Mouse (Mus musculus): ENCODE measurements at regions not wholly inside any gene's neighbourhood (a gene's known extent, or its start where the extent isn't known, plus 50 kb on each side); places are given as distances from the start of the nearest gene placed in this dataset.

DNA sequence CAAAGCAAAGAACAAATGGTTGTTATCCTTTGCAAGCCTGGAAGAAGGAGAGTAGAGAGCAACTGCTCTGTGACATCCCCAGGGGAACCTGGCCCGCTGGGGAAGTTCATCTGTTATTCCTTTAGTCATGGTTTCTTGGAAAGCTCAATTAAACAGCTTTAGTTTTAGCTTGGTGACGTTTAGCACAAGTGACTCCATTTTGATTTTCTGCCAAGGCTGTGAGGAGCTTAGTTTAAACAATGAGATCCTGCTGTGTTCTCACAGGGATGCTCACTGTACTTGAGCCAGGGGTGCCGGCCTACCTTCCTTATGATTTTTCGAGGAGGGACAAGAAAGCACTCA, 91.2 kb upstream of the Rybp start:
- ATAC-seq (replicated peaks in 1 of 2; ENCODE audit: insufficient read depth in 1 of 2, low FRiP score in 2 of 2, low TSS enrichment in 1 of 2, low read depth in 1 of 2, poor library complexity in 2 of 2, severe bottlenecking in 2 of 2), result no peak

DNA sequence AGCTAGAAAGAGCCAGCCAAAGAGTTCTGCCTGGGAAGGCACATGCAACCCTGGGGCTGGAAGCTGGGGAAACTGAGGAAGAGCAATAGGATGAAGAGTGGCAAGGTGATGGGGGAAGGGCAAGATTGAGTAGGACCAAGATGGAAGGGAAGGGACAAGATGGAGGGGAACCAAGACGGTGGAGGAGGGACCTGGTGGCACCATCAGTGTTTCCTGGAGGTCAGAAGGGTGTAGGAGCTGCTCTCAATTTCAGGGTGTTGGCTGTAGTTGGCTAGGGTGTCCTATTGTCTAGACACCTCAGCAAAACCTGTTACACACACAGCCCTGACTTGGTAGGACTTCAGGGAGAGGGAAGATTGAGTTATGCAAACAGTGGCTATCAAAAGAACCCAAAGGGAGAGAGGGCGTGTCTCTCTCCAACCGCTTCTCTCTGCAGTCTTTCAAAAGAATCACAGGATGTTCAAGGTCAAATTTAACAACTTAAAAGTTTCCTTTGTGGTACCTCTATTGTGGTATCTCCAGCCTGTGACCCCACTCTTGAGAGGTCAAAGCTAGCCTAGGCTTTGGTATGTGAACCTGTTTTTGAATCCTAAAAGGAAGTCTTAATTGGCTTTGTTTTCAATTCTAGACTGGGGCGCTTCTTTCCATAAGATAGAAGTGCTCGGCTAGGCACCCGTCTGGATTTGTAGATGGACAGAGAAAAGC, 90.7 kb upstream of the Rybp start:
- ATAC-seq (replicated peaks in 1 of 2; ENCODE audit: insufficient read depth in 1 of 2, low FRiP score in 2 of 2, low TSS enrichment in 1 of 2, low read depth in 1 of 2, poor library complexity in 2 of 2, severe bottlenecking in 2 of 2), result no peak

DNA sequence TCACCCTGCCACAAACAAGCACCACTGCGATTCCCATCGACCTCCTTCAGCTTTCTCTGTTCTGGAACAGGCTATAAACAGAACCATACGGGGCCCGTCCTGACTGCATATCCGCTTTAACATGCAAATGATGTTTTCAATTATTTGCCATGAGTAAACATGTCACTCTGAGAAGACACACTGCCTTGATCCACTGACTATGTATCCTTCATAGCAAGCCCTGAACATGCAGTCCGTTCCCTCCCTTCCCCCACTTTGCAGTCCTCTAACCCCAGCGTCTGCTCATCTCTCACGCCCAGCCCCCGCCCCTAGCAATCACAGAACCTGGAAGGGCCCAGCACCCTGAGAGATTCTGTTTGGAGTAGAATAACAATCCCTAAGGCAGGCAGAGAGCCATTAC, 89.4 kb upstream of the Rybp start:
- no peak for ATAC-seq (replicated peaks in 1 of 2; ENCODE audit: insufficient read depth in 1 of 2, low FRiP score in 2 of 2, low TSS enrichment in 1 of 2, low read depth in 1 of 2, poor library complexity in 2 of 2, severe bottlenecking in 2 of 2)

DNA sequence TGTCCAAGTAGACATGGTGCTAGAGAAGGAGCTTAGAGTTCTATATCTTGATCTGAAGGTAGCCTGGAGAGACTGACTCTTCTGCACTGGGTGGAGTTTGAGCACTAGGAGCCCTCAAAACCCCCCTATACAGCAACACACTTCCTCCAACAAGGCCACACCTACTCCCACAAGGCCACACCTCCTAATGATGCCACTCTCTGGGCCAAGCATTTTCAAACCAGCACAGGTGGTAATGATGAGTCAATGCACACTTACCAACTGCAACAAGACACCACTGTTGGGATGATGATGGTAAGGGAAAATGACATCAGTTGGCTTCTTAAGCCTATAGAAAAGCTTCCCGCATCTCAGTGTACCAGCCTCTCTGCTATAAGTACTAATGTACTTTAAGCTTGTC, 83.5 kb upstream of the Rybp start:
- no peak for ATAC-seq (replicated peaks in 1 of 2; ENCODE audit: insufficient read depth in 1 of 2, low FRiP score in 2 of 2, low TSS enrichment in 1 of 2, low read depth in 1 of 2, poor library complexity in 2 of 2, severe bottlenecking in 2 of 2)

DNA sequence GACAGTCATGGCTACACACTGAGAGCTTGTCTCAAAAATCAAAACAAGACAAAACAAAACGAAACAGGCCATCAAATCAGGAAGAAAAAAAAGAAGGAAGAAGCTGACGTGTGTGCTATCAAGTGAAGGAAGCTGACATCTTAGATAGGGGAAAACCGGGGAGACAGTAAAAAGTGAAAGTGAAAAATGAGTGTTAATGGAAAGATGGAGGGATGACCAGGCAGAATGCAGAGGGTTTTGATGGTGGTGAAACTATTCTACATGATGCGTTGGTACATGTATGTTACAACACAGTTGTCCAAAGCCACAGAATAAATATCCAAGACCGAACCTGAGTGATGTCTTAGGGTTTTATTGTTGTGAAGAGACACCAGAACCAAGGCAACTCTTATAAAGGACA, 83.1 kb upstream of the Rybp start:
- ATAC-seq (replicated peaks in 1 of 2; ENCODE audit: insufficient read depth in 1 of 2, low FRiP score in 2 of 2, low TSS enrichment in 1 of 2, low read depth in 1 of 2, poor library complexity in 2 of 2, severe bottlenecking in 2 of 2), result peak in 1 of 2 experiments; percentile 26; a peak in 1 of 4 replicates

DNA sequence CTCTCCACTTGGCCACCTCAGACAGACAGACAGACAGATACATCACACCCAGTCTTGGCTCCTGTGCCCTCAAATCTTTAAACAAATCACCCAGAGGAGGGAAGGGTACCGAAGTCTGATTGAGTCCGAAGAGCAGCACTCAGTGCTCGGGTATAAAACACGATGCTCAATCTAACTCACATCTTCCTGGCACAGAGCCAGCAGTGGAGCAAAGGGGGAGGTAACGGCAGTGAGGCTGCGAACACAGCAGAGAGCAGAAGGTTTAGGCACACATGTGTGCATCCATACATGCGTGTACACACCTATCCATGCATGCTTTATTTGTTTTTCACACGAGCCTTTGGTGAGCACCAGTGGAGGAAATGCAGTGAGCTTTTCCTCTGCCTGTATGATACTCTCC, 78.9 kb upstream of the Rybp start:
- 0 out of 4 replicates have a peak, but pooled peaks have one; percentile 2 to 19 for ATAC-seq (replicated peaks in 1 of 2; ENCODE audit: insufficient read depth in 1 of 2, low FRiP score in 2 of 2, low TSS enrichment in 1 of 2, low read depth in 1 of 2, poor library complexity in 2 of 2, severe bottlenecking in 2 of 2)

DNA sequence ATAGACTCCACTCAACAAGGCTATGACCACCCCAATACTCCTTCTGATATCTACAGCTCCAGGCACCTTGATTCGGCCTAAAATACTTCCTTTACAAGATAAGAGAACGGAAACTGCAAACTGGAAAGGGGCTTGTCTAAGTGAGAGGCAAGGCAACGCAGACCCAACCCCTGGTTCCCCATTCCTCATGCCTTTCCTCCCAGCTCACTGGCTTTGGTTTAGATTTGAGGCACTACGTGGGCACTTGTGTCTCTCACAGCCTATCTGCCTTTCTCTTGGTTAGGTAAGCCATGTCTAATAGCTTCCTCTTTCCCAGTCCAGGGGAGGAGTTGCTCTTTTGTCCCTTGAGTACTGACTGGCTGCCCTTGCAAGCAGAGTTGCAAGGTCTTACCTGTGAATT, 78.5 kb upstream of the Rybp start:
- peak; percentile 95 to 96 for ATAC-seq (replicated peaks in 1 of 2; ENCODE audit: insufficient read depth in 1 of 2, low FRiP score in 2 of 2, low TSS enrichment in 1 of 2, low read depth in 1 of 2, poor library complexity in 2 of 2, severe bottlenecking in 2 of 2)

DNA sequence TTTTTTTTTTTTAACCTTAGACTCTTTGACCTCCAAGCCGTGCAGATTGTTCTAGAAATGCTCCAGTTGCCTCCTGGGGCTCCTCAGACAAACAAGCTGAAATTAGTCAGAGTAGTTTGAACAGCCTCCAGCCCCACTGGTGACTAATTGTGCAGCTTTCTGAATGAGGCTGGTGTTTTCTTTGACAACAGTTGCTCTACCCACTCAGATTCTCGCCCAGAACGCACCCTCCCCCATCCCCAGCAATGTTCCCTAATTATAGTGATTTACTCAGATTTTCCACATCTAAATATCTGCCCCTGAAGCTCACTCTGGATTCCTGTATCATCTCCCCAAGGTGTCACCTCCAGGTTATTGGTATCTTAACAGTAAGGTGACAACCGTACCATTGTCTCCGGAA, 76.4 kb upstream of the Rybp start:
- no peak for ATAC-seq (replicated peaks in 1 of 2; ENCODE audit: insufficient read depth in 1 of 2, low FRiP score in 2 of 2, low TSS enrichment in 1 of 2, low read depth in 1 of 2, poor library complexity in 2 of 2, severe bottlenecking in 2 of 2)

DNA sequence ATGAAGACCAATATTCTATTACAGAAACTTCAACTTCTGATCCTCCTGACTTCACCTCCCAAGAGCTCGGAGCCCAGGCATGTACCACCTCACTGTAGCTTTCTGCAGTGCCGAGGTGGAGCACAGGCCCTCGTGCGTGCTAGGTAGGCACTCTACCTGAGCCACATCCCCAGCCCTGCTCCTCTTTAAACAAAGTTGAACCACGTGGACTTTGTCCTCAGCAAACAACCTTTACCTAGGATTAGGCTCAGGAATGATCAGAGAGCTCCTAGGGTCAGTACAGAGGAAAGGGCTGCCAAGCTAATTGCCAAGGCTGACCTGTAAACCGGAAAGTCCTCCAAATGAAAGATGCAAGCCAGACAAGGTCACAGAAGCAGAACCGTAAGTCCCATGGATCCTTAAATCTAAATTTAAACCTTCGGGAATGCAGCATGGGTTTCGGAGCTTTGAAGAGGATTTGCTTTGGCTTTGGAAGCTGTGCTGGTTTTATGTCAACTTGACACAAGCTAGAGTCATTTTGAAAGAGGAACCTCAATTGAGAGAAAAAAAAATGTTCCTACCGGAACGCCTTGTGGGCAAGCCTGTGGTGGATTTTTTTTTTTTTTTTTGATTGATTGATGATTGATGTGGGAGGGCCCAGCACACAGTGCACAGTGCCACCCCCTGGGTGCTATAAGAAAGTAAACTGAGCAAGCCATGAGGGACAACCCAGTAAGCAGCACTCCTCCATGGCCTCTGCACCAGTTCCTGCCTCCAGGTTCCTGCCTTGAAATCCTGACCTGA, 69.5 kb upstream of the Rybp start:
- peak; percentile 92 to 93 for ATAC-seq (replicated peaks in 1 of 2; ENCODE audit: insufficient read depth in 1 of 2, low FRiP score in 2 of 2, low TSS enrichment in 1 of 2, low read depth in 1 of 2, poor library complexity in 2 of 2, severe bottlenecking in 2 of 2)

DNA sequence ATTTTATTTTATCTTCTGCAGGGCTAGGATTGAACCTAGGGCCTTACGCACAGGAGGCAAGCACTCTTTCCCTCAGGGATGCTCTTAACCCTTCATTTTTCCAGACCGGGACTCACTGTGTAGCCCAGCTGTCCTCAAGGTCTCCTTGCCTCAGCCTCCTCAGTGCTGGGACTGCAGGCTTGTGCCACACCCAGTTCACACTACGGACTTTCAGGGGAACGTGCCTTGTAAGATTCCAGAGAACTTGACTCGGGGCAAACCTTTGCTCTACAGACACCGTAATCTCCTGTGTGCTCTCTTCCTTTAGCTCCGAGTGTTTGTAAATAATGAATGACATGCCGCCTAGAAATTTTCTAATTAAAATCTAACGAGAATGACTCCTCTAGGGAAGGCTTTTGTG, 68.6 kb upstream of the Rybp start:
- ATAC-seq (replicated peaks in 1 of 2; ENCODE audit: insufficient read depth in 1 of 2, low FRiP score in 2 of 2, low TSS enrichment in 1 of 2, low read depth in 1 of 2, poor library complexity in 2 of 2, severe bottlenecking in 2 of 2), result no peak

DNA sequence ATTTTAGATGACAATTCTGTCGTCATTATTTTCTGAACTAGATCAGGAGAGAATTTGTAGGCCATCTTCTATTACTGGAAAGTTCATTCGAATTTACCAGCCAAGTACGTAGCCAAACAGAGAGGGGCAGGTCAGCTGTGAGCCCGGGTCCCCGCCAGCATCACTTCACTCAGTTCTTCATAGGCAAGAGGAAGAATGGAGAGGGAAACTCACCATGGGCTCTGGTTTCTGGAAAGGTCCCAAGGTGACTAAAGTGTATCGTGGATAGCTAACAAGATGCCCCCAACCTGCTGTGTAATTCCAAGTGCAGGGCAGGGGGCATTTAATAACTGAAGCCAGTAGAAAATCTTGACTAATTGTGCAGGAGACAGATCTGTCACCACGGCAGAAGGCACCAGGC, 60.2 kb upstream of the Rybp start:
- no peak for ATAC-seq (replicated peaks in 1 of 2; ENCODE audit: insufficient read depth in 1 of 2, low FRiP score in 2 of 2, low TSS enrichment in 1 of 2, low read depth in 1 of 2, poor library complexity in 2 of 2, severe bottlenecking in 2 of 2)

DNA sequence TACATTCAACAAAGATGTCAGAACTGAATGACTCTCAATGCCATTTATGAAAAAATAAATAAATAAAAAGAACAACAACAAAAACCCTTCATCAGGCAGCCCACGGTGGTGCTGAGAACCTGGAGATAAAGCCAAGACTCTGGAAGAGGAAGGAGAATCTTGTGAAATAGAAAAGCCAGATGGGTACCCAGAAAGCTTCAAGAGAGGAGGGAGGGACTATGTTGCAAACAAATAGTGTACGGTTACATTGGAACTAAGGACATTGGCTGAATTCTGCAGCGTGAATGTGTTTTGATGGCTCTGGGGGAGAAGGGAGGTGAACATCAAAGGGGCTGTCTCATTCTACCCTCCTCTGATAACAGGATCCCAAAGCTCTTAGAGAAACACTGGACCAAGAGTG, 57.8 kb upstream of the Rybp start:
- no peak for ATAC-seq (replicated peaks in 1 of 2; ENCODE audit: insufficient read depth in 1 of 2, low FRiP score in 2 of 2, low TSS enrichment in 1 of 2, low read depth in 1 of 2, poor library complexity in 2 of 2, severe bottlenecking in 2 of 2)

DNA sequence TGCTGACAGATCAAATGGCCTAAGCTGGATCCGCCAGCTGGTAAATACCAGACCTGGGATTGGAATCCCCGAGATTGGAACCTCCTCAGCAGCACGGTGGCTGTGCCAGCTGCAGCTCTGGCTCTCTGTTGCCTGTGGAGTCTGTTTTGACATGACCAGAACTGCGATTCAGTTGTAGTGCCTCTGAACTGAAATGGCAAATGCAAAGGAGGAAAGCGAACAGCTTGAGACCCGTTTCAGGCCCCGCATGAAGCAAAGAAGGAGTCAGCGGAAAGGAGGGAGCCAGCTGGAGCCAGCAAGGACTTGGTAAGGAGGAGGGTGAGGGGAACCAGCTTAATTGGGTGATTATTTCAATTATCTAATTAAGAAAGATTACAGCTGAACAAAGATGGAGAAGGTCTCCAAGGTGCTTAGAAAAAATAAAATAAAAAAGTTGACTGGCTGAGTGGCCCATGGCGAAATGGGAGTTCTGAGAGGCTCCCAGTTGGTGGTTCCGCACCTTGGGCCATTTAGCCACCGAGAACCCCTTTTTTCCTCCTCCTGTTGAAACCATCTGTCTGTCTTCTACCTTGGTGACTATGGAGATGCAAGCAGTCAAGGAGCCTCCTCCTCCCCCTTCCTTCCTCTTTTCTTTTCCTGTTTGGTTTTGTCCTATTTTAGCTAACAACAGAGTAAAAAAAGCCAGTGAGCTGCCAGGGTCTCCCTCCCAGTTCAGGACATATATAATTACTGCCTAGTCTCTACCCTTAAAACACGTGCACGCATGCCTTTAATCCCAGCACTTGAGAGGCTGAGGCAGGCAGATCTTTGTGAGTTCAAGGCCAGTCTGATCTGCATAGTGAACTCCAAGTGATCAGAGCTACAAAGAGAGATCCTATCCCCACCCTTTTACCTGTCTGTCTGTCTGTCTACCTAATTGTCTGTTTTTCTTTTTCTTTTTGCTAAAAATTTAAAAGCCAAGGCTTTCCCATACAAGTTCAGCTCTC, 54.3 kb upstream of the Rybp start:
- ATAC-seq (replicated peaks in 1 of 2; ENCODE audit: insufficient read depth in 1 of 2, low FRiP score in 2 of 2, low TSS enrichment in 1 of 2, low read depth in 1 of 2, poor library complexity in 2 of 2, severe bottlenecking in 2 of 2), result peak; percentile 92 to 94

DNA sequence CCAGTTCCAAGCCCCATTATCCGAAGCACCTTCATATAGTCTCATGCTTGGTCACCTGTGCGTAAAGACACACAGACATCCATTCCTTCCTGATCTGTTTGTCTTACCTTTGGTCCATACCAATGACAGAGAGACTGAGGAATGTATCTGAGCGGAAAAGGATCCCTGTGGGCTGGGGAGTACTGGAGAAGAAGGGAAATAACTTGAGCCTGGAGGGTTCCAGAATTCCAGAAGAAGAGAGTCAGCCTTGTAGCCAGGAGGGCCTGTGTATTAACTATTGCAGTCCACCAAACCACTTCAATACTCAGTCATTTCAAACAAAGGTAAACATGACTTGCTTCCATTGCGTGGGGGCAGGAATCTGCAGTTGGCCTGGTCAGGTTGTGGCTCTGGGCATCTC, 51.0 kb upstream of the Rybp start:
- no peak for ATAC-seq (replicated peaks in 1 of 2; ENCODE audit: insufficient read depth in 1 of 2, low FRiP score in 2 of 2, low TSS enrichment in 1 of 2, low read depth in 1 of 2, poor library complexity in 2 of 2, severe bottlenecking in 2 of 2)
